Mouse (Mus musculus): ENCODE data around the gene Psma4. TPM values are rescaled to one million over a fixed set of nuclear protein-coding genes. Genes with fewer than 3 reads are reported as not detected.

The Psma4 gene
- 358 TPM for polyA plus RNA-seq (2014; fragmentation: Illumina TruSeq; extraction: RNeasy Lipid Tissue Mini Kit (QIAGEN cat#74804); ENCODE audit: low read depth, low replicate concordance)

GRCm38 (mm10) chr9:54950575-54951321 lies at the start of gene Psma4, which contains the start of gene AY074887:
Psma4 (plus strand) TSS chr9:54950790.
AY074887 (minus strand) TSS chr9:54950998.

GRCm38 (mm10) chr9:54917010-54917677 lies 33.4 kb upstream of the Psma4 start, which contains the start of gene Hykk:
Hykk (plus strand) TSS chr9:54917283.

GRCm38 (mm10) chr9:54980674-54981073 lies 30.1 kb downstream of the Psma4 start, which contains the start of gene Chrna5:
Chrna5 (plus strand) TSS chr9:54980880.

Other genes starting within 250 kb of the Psma4 start
- gene Wdr61, start 216.3 kb upstream of the Psma4 start, polyA plus RNA-seq (2014; fragmentation: Illumina TruSeq; extraction: RNeasy Lipid Tissue Mini Kit (QIAGEN cat#74804); ENCODE audit: low read depth, low replicate concordance), result 77.6 TPM
- gene Crabp1, start 186.0 kb upstream of the Psma4 start, polyA plus RNA-seq (2014; fragmentation: Illumina TruSeq; extraction: RNeasy Lipid Tissue Mini Kit (QIAGEN cat#74804); ENCODE audit: low read depth, low replicate concordance), result not detected
- gene Ireb2, start 87.0 kb upstream of the Psma4 start, polyA plus RNA-seq (2014; fragmentation: Illumina TruSeq; extraction: RNeasy Lipid Tissue Mini Kit (QIAGEN cat#74804); ENCODE audit: low read depth, low replicate concordance), result 178 TPM
- gene Hykk, start 33.5 kb upstream of the Psma4 start, polyA plus RNA-seq (2014; fragmentation: Illumina TruSeq; extraction: RNeasy Lipid Tissue Mini Kit (QIAGEN cat#74804); ENCODE audit: low read depth, low replicate concordance), result 22.7 TPM
- not detected for gene AY074887, start 208 bp downstream of the Psma4 start, polyA plus RNA-seq (2014; fragmentation: Illumina TruSeq; extraction: RNeasy Lipid Tissue Mini Kit (QIAGEN cat#74804); ENCODE audit: low read depth, low replicate concordance)
- 0.88 TPM for gene Chrna5, start 30.1 kb downstream of the Psma4 start, polyA plus RNA-seq (2014; fragmentation: Illumina TruSeq; extraction: RNeasy Lipid Tissue Mini Kit (QIAGEN cat#74804); ENCODE audit: low read depth, low replicate concordance)
- gene Chrna3, start 75.8 kb downstream of the Psma4 start, polyA plus RNA-seq (2014; fragmentation: Illumina TruSeq; extraction: RNeasy Lipid Tissue Mini Kit (QIAGEN cat#74804); ENCODE audit: low read depth, low replicate concordance), result 3.9 TPM
- 2.0 TPM for gene Chrnb4, start 98.0 kb downstream of the Psma4 start, polyA plus RNA-seq (2014; fragmentation: Illumina TruSeq; extraction: RNeasy Lipid Tissue Mini Kit (QIAGEN cat#74804); ENCODE audit: low read depth, low replicate concordance)
- gene Ube2q2, start 198.1 kb downstream of the Psma4 start, polyA plus RNA-seq (2014; fragmentation: Illumina TruSeq; extraction: RNeasy Lipid Tissue Mini Kit (QIAGEN cat#74804); ENCODE audit: low read depth, low replicate concordance), result 104 TPM